Mouse (Mus musculus) forebrain, embryonic 14.5 days (tissue): ENCODE measurements around the gene Tlnrd1. TPM values are rescaled to one million over a fixed set of nuclear protein-coding genes. Genes with fewer than 3 reads are reported as not detected.
"Not testable (repeated sequence)": the region's sequence is repeated elsewhere in the genome, so short reads cannot be mapped to it uniquely, and the experiment has no call there.

ENCODE experiments used
- ATAC-seq: fragments of 200-750 bp; cut with Nextera tagmentation; 2 replicates; pipeline ENCODE4 v1.8.0; 2017; ENCODE audit warnings: mild to moderate bottlenecking, moderate library complexity
- DNase-seq: peaks from one replicate; pipeline ENCODE4 v3.0.0-alpha.2; 2015; ENCODE audit warnings: low spot score
- H3K27ac ChIP-seq: fragments of 300-500 bp; sonication (generic); 2 replicates; pipeline ENCODE4 v1.5.1; 2014; ENCODE audit warnings: low read depth, mild to moderate bottlenecking, control low read depth, low read length, moderate library complexity
- H3K27me3 ChIP-seq: fragments of 300-500 bp; sonication (generic); replicated peaks from 2 replicates; pipeline ENCODE4 v1.6.1; 2014; ENCODE audit warnings: low read length, control low read depth, mixed read lengths; ENCODE audit not compliant: control insufficient read depth, insufficient read depth
- H3K36me3 ChIP-seq: fragments of 300-500 bp; sonication (generic); 2 replicates; pipeline ENCODE4 v1.6.1; 2014; ENCODE audit warnings: low read length, control low read depth; ENCODE audit not compliant: control insufficient read depth, insufficient read depth
- H3K4me1 ChIP-seq: fragments of 300-500 bp; sonication (generic); 2 replicates; pipeline ENCODE4 v1.6.1; 2014; ENCODE audit warnings: antibody characterized with exemption, low read length, control low read depth; ENCODE audit not compliant: control insufficient read depth, insufficient read depth
- H3K4me2 ChIP-seq: fragments of 300-500 bp; sonication (generic); 2 replicates; pipeline ENCODE4 v1.6.1; 2014; ENCODE audit warnings: mild to moderate bottlenecking, control low read depth, low read length
- H3K4me3 ChIP-seq: fragments of 300-500 bp; sonication (generic); 2 replicates; pipeline ENCODE4 v1.5.1; 2014; ENCODE audit warnings: low read depth, low read length, control low read depth
- H3K9ac ChIP-seq: fragments of 300-500 bp; sonication (generic); 2 replicates; pipeline ENCODE4 v1.6.1; 2014; ENCODE audit warnings: mild to moderate bottlenecking, low read length, control low read depth, moderate library complexity
- H3K9me3 ChIP-seq: fragments of 300-500 bp; sonication (generic); replicated peaks from 2 replicates; pipeline ENCODE4 v1.6.1; 2016; ENCODE audit warnings: low read length, control low read depth, mixed read lengths; ENCODE audit not compliant: control insufficient read depth
- WGBS: fragments of 180-500 bp; shearing (Covaris S2); extraction: QIAGEN DNeasy Blood & Tissue Kit; methylation state at CpG from one replicate; pipeline ENCODE4 v1.1.7; 2014; 5-methylcytosine and 5-hydroxymethylcytosine counted together
- polyA plus RNA-seq: library from polyadenylated mRNA; unstranded; fragments of >200 nt; fragmentation: Nextera tagmentation; extraction: Ambion mirVana; gene quantifications from 2 replicates; pipeline ENCODE4 v1.2.1, GENCODE M21; 2014

The Tlnrd1 gene
- polyA plus RNA-seq, 1 experiment from 2014 or later, result 7.3 TPM

DNA sequence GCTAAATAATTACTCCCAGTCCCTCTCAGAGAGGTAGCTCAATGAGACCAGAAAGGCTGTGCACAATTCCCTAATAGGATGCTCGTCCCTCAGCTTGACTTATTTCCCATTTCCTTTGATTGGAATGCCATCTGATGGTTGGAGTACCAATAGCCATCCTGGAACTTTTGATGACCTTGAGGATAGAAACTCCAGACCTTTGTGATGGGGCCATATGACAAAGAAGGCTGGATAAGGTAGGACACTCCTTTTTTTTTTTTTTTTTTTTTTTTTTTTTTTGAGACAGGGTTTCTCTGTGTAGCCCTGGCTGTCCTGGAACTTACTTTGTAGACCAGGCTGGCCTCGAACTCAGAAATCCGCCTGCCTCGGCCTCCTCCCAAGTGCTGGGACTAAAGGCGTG, 5.8 kb upstream of the Tlnrd1 start:
- WGBS, result 91% methylated on average over 5 of the region's 5 CpGs
- not testable (repeated sequence) for H3K9me3 ChIP-seq, H3K36me3 ChIP-seq, H3K4me3 ChIP-seq, H3K27ac ChIP-seq, DNase-seq, H3K27me3 ChIP-seq, H3K4me2 ChIP-seq, ATAC-seq, H3K9ac ChIP-seq
- peaks cover 20% of the 10 kb centered on the region for H3K4me1 ChIP-seq

DNA sequence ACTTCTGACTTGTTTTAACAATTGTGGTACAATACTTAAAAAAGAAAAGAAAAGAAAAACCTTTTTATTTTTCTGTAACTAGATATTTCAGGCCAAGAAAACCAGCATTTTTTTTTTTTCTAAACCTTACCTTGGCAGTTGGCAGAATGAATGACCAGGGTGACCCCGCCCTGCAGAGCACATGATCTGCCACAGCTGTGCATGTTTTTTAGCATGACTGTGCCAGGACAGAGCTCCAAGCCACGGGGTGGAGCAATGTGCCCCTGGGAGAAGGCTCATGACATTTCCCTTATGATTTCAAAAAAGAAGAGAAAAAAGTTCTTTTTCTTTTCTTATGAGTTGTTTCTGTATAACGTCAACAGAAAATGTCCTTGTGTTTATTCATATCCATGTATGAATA, 5.3 kb upstream of the Tlnrd1 start:
- DNase-seq, result no peak
- WGBS, result 77% methylated on average over 3 of the region's 3 CpGs
- no peak overlapping the region for H3K9ac ChIP-seq
- no peaks in the 10 kb centered on the region for H3K9me3 ChIP-seq
- H3K4me1 ChIP-seq, result peaks cover 17% of the 10 kb centered on the region
- 0 out of 2 replicates have a peak, but pooled peaks cover 1% of the 10 kb centered on the region for H3K36me3 ChIP-seq
- no peak overlapping the region for H3K4me2 ChIP-seq
- H3K27me3 ChIP-seq, result no peaks in the 10 kb centered on the region
- no peak overlapping the region for H3K27ac ChIP-seq
- H3K4me3 ChIP-seq, result no peak overlapping the region
- ATAC-seq, result no peak

DNA sequence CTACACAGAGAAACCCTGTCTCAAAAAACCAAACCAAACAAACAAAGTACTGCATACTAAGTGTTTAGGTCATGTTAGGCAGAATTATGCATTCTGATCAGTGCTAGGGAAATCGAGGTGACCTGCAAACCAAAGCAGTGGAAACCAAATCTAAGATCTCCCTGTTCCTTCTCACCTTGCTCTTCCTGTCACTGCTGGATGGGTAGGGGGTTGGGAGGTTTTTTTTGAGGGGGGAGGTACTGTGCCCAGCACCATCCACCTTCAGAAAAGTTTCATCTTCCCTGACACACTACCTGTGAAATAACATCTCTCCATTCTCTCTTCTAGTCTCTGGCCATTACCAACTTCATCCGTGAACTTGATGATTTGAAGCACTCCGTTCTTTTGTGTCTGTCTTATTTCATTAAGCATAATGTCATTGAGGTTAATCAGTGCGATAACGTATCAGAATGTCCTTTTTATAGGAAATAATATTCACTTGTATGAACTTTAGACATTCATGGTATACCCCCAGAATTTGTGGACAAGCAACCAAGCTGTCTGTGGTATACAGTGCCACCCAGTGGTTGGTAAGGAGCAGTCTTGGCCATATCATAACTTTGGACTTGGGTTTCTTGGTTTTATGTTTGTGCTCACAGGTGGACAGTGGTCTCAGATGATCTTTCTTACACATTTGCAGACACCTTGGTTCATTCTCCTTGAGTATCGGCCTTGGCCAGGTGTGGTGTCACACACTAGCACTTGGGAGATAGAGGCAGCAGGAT, 2.4 kb upstream of the Tlnrd1 start:
- 0 out of 2 replicates have a peak, but pooled peaks cover 4% of the 10 kb centered on the region for H3K36me3 ChIP-seq
- peaks cover 12% of the 10 kb centered on the region for H3K4me1 ChIP-seq
- DNase-seq (no peak), ATAC-seq (no peak)
- H3K4me2 ChIP-seq, result no peak overlapping the region
- no peaks in the 10 kb centered on the region for H3K27me3 ChIP-seq
- no peaks in the 10 kb centered on the region for H3K9me3 ChIP-seq
- no peak overlapping the region for H3K9ac ChIP-seq
- WGBS, result 98% methylated on average over 6 of the region's 6 CpGs
- H3K4me3 ChIP-seq, result no peak overlapping the region
- H3K27ac ChIP-seq, result no peak overlapping the region

DNA sequence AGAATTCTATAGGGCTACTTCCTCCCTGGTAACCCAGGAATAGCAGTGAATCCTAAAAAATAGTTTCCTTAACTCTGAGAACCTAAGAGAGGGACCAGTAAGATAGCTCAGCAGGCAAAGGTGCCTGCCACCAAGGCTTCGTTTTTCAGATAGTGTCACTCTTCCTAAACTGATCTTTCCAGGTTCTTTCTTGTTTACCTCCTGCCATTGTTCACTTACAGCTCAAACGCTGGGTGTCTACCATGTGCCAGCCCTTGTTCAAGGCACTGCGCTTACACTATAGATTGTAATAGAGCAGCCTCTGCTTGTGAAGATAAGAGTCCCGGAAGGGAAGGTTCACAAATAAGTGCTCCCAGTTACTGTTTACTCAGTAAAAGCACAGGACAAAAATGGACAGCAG, 1.7 kb upstream of the Tlnrd1 start:
- H3K4me1 ChIP-seq, result peaks cover 16% of the 10 kb centered on the region
- no peaks in the 10 kb centered on the region for H3K9me3 ChIP-seq
- H3K36me3 ChIP-seq, result 0 out of 2 replicates have a peak, but pooled peaks cover 4% of the 10 kb centered on the region
- no peak overlapping the region for H3K4me2 ChIP-seq
- DNase-seq (no peak), ATAC-seq (no peak)
- 90% methylated on average over 4 of the region's 4 CpGs for WGBS
- no peak overlapping the region for H3K27ac ChIP-seq
- H3K9ac ChIP-seq, result no peak overlapping the region
- H3K4me3 ChIP-seq, result no peak overlapping the region
- no peaks in the 10 kb centered on the region for H3K27me3 ChIP-seq

DNA sequence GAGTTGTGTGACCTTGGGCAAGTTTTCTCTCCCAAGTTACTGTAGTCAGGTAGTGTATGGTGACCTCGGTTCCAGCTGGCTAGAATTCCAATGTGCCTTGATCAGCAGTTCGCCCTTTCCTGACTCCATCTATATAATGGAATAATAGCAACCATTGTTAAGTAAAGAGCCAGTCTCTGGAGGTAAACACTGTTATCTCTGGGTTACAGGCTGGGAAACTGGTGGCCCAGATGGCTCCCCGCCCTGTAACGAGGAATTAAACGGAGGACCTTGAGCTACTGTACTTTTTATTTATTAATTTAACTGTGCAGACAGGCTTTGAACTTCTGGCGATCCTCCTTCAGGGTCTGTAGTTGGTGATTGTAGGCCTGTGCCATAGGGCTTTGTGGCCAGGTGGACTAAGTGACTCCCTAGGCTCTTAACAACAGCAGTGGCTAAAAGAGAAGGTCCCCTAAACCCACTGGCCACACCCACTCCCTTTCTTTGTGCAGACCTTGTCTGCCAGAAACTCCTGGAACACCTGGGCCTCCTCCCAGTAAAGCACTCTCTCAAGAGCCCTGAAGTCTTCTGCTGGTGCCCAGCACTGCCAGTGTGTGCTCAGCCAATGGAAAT, 922 bp upstream of the Tlnrd1 start:
- Histone ChIP-seq H3K36me3 (0 out of 2 replicates have a peak, but pooled peaks cover 4% of the 10 kb centered on the region), H3K9ac (peak overlapping the region; percentile 87), H3K27me3 (no peaks in the 10 kb centered on the region), H3K4me2 (peak overlapping the region; percentile 87), H3K27ac (no peak overlapping the region), H3K9me3 (no peaks in the 10 kb centered on the region), H3K4me3 (peak overlapping the region; percentile 57), H3K4me1 (peaks cover 16% of the 10 kb centered on the region)
- 31% methylated on average over 6 of the region's 6 CpGs for WGBS
- ATAC-seq, result no peak
- no peak for DNase-seq

DNA sequence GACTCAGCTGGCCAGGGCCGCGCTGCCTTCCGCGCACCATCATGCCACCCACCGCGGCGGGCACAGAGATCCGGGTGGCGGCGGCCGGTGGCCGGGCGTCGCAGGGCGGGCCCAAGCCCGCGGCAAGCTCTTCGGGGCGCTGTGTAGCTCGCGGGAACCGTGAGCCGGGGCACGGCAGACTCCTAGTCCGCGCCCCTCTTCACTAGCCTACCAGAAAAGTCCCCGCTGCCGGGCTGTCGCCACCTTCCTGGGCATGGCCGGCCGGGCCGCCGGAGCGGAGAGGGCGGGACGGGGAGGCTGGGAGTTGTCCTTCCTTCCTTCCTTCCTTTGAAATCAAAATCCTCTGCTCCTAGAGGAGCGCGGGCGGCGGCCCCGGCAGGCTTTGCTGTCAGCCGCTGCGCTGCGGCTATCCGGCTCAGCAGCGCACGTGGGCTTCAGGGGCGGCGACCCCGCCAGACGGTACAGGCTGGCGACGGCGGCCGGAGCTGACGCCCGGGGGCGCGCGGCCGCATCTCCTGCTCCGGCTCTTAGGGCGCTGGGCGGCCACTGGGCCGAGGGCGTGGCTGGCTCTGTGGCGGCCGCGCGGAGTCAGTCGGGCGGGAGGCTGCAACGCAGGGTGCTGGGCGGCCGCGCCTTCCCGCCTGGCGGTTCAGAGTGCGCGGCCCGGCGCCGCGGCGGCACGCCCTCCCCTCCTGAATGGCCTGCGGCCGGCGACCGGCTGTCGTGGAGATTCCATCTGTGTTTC, 657 bp downstream of the Tlnrd1 start:
- H3K9me3 ChIP-seq, result no peaks in the 10 kb centered on the region
- peak; percentile 64 for DNase-seq
- peak overlapping the region; percentile 87 for H3K4me2 ChIP-seq
- H3K36me3 ChIP-seq, result 0 out of 2 replicates have a peak, but pooled peaks cover 4% of the 10 kb centered on the region
- peak; percentile 72 for ATAC-seq
- H3K27ac ChIP-seq, result peak overlapping the region; percentile 89
- H3K9ac ChIP-seq, result peak overlapping the region; percentile 87
- under 1% methylated on average over 80 of the region's 91 CpGs for WGBS
- H3K27me3 ChIP-seq, result no peaks in the 10 kb centered on the region
- H3K4me3 ChIP-seq, result peak overlapping the region; percentile 57
- peaks cover 27% of the 10 kb centered on the region for H3K4me1 ChIP-seq

DNA sequence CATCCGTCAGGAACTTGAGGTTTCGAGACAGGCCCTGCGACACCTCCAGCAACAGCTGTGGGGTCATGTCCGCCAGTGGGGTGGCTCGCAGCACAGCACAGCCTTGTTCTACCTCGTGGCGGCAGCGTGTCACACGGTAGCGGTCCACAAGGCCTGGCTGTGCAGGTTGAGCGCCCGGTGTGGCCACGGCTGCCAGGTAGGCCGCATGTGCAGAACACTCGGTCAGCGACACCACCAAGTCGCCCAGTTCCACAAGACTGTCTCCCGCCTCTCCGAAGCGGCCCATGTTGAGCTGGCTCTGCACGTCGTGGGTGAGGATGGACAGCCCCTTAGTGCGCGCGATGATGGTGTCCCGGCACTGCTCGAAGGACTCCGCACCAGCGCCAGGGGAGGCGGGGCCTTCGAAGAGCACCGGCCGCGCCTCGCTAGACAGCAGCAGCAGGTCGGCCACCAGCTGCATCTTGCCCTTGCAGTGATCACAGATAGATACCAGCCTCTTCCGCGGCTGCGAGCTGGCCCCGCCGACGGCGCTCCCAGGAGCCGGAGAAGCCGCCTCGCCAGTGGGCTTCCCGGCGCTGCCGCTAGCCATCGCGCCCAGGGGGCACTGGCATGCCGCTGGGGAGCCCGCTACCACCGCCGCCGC, 1.4 kb downstream of the Tlnrd1 start:
- WGBS, result 27% methylated on average over 56 of the region's 56 CpGs

DNA sequence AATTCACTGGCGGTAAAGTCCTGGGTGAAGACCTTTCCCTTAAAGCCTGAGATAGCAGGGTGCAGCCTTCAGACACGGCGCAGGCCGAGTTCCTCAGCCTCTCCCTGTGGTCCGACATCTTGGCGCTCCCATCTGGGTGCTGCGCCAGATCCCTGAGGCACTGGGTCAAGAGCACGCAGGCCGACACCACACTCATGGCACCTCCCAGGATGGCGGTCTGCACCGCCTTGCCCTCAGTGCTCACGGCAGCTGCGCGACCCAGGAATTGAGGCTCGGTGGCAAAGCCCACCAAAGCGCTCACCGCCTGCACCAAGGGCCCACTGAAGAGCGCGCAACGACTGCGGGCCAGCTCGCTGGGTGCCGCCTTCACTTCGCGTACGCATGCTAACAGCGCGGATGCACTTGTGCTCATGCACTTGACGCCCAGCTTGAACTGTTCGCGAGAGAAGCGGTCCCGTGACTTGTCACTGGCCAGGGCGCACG, 1.9 kb downstream of the Tlnrd1 start:
- H3K4me2 ChIP-seq, result peak overlapping the region; percentile 87
- ATAC-seq (no peak), DNase-seq (no peak)
- H3K27me3 ChIP-seq, result no peaks in the 10 kb centered on the region
- H3K9me3 ChIP-seq, result no peaks in the 10 kb centered on the region
- H3K27ac ChIP-seq, result no peak overlapping the region
- peak overlapping the region; percentile 87; the same call in 1 of the 2 replicates for H3K9ac ChIP-seq
- H3K4me1 ChIP-seq, result peaks cover 29% of the 10 kb centered on the region
- WGBS, result 95% methylated on average over 31 of the region's 35 CpGs
- 0 out of 2 replicates have a peak, but pooled peaks cover 4% of the 10 kb centered on the region for H3K36me3 ChIP-seq
- H3K4me3 ChIP-seq, result peak overlapping the region; percentile 57

More for the DNA sequence above, 1.4 kb downstream of the Tlnrd1 start:
- DNase-seq (peak; percentile 52), ATAC-seq (peak; percentile 21)
- Histone ChIP-seq H3K27ac (peak overlapping the region; percentile 89), H3K9me3 (no peaks in the 10 kb centered on the region), H3K36me3 (0 out of 2 replicates have a peak, but pooled peaks cover 4% of the 10 kb centered on the region), H3K27me3 (no peaks in the 10 kb centered on the region), H3K4me2 (peak overlapping the region; percentile 87), H3K9ac (peak overlapping the region; percentile 87), H3K4me3 (peak overlapping the region; percentile 57), H3K4me1 (peaks cover 29% of the 10 kb centered on the region)
